Mouse (Mus musculus) myocyte (in vitro differentiated cells): ENCODE data around the gene Tmem54.

ENCODE experiments used
- CEBPB ChIP-seq: IDR thresholded peaks from 2 replicates; pipeline ENCODE4 v1.6.1; 2011; ENCODE audit warnings: mild to moderate bottlenecking, moderate library complexity; ENCODE audit not compliant: poor library complexity, insufficient read depth, severe bottlenecking
- E2F4 ChIP-seq: IDR thresholded peaks from one replicate; pipeline ENCODE4 v1.6.1; 2011; ENCODE audit warnings: mild to moderate bottlenecking, control low read depth, moderate library complexity; ENCODE audit not compliant: insufficient read depth
- MAX ChIP-seq: IDR thresholded peaks from one replicate; pipeline ENCODE4 v1.6.1; 2011; ENCODE audit warnings: low read depth, mild to moderate bottlenecking, control low read depth
- MYOD1 ChIP-seq, 3 experiments: IDR thresholded peaks; one replicate each; pipeline ENCODE4 v1.6.1; 2011; ENCODE audit warnings: control low read depth in 2 of 3, low read depth in 2 of 3, mild to moderate bottlenecking in 2 of 3, moderate library complexity in 1 of 3; ENCODE audit not compliant: insufficient read length in 2 of 3, control insufficient read depth in 1 of 3
- MYOG ChIP-seq, 3 experiments: IDR thresholded peaks; one replicate each; pipeline ENCODE4 v1.6.1; 2011; ENCODE audit warnings: control low read depth in 2 of 3, low read depth in 2 of 3, mild to moderate bottlenecking in 2 of 3; ENCODE audit not compliant: insufficient read length in 2 of 3, control insufficient read depth in 1 of 3, insufficient read depth in 1 of 3
- POLR2A ChIP-seq: IDR thresholded peaks from one replicate; pipeline ENCODE4 v1.6.1; 2011; ENCODE audit warnings: low read depth, mild to moderate bottlenecking, control low read depth, moderate library complexity; ENCODE audit not compliant: insufficient read length
- POLR2AphosphoS2 ChIP-seq: IDR thresholded peaks from one replicate; pipeline ENCODE4 v1.6.1; 2011; ENCODE audit warnings: low read depth, control low read depth; ENCODE audit not compliant: insufficient read length
- REST ChIP-seq: IDR thresholded peaks from one replicate; pipeline ENCODE4 v1.6.1; 2011; ENCODE audit warnings: mild to moderate bottlenecking, control low read depth, moderate library complexity; ENCODE audit not compliant: insufficient read depth, insufficient read length
- SRF ChIP-seq: IDR thresholded peaks from one replicate; pipeline ENCODE4 v1.6.1; 2011; ENCODE audit warnings: low read depth; ENCODE audit not compliant: control insufficient read depth, insufficient read length
- TCF3 ChIP-seq: IDR thresholded peaks from one replicate; pipeline ENCODE4 v1.6.1; 2011; ENCODE audit warnings: low read depth, control low read depth; ENCODE audit not compliant: insufficient read length
- USF1 ChIP-seq: IDR thresholded peaks from one replicate; pipeline ENCODE4 v1.6.1; 2011; ENCODE audit warnings: low read depth, mild to moderate bottlenecking, control low read depth, moderate library complexity

GRCm38 (mm10) chr4:129081512-129081911, 23.8 kb upstream of the Tmem54 start:
- TF ChIP-seq POLR2AphosphoS2 (no peak), POLR2A (no peak), USF1 (no peak), CEBPB (no peak), E2F4 (no peak), MAX (no peak), SRF (no peak), MYOD1 (IDR thresholded peaks at IDR 0.05; ENCODE audit: control insufficient read depth in 1 of 3, insufficient read length in 2 of 3, low read depth in 2 of 3) (peak in 2 of 3 experiments; percentile 57 to 78), TCF3 (no peak), MYOG (IDR thresholded peaks at IDR 0.05; ENCODE audit: control insufficient read depth in 1 of 3, insufficient read depth in 1 of 3, insufficient read length in 2 of 3, low read depth in 2 of 3) (peak in 2 of 3 experiments; percentile 60 to 68), REST (no peak)
